Mouse (Mus musculus): ENCODE measurements around the gene Lrr1. TPM values are rescaled to one million over a fixed set of nuclear protein-coding genes. Genes with fewer than 3 reads are reported as not detected.
A peak's percentile ranks its signal among the peaks of the same experiment; 100 is the strongest.

The Lrr1 gene
- polyA plus RNA-seq, 1 experiment, result 5.1 TPM

- H3K27me3 ChIP-seq (ENCODE audit: control insufficient read depth, insufficient read depth, insufficient read length), result no peaks in the 10 kb centered on the region
- H3ac ChIP-seq (ENCODE audit: control insufficient read depth, insufficient read length), result no peak overlapping the region
- H3K79me2 ChIP-seq (ENCODE audit: control insufficient read depth, insufficient read depth), result no peaks in the 10 kb centered on the region
- no peak for TF ChIP-seq USF1 (IDR thresholded peaks at IDR 0.05; ENCODE audit: low read depth)
- TF ChIP-seq TCF3 (IDR thresholded peaks at IDR 0.05; ENCODE audit: insufficient read length, low read depth), result no peak
- no peak for TF ChIP-seq MYOD1 (IDR thresholded peaks at IDR 0.05; ENCODE audit: control insufficient read depth in 1 of 3, insufficient read length in 2 of 3, low read depth in 2 of 3)
- TF ChIP-seq REST (IDR thresholded peaks at IDR 0.05; ENCODE audit: insufficient read depth, insufficient read length), result no peak
- no peak for TF ChIP-seq E2F4 (IDR thresholded peaks at IDR 0.05; ENCODE audit: insufficient read depth)
- no peak for TF ChIP-seq POLR2AphosphoS2 (IDR thresholded peaks at IDR 0.05; ENCODE audit: insufficient read length, low read depth)
- no peak overlapping the region for H3K4me2 ChIP-seq (ENCODE audit: low read depth)
- H3K4me3 ChIP-seq, result no peak overlapping the region
- peaks cover 3% of the 10 kb centered on the region for H3K36me3 ChIP-seq (ENCODE audit: control insufficient read depth, insufficient read depth)
Observed at GRCm38 (mm10) chr12:69220613-69221277, 52.1 kb downstream of the Lrr1 start.

- peak within 1 kb of the TSS; percentile 90 for H3K4me2 ChIP-seq (ENCODE audit: low read depth)
- peak within 1 kb of the TSS; percentile 48 for H3K4me3 ChIP-seq
- no peaks in the 10 kb centered on the region for H3K79me2 ChIP-seq (ENCODE audit: control insufficient read depth, insufficient read depth)
- TF ChIP-seq TCF3 (IDR thresholded peaks at IDR 0.05; ENCODE audit: insufficient read length, low read depth) (no peak), SRF (IDR thresholded peaks at IDR 0.05; ENCODE audit: control insufficient read depth, insufficient read length, low read depth) (no peak), POLR2A (IDR thresholded peaks at IDR 0.05; ENCODE audit: insufficient read length, low read depth) (peak; percentile 58), MYOD1 (IDR thresholded peaks at IDR 0.05; ENCODE audit: control insufficient read depth in 1 of 3, insufficient read length in 2 of 3, low read depth in 2 of 3) (no peak), E2F4 (IDR thresholded peaks at IDR 0.05; ENCODE audit: insufficient read depth) (peak; percentile 84)
- H3K36me3 ChIP-seq (ENCODE audit: control insufficient read depth, insufficient read depth), result no peaks in the 10 kb centered on the region
- no peak within 1 kb of the TSS for H3ac ChIP-seq (ENCODE audit: control insufficient read depth, insufficient read length)
- H3K27me3 ChIP-seq (ENCODE audit: control insufficient read depth, insufficient read depth, insufficient read length), result no peaks in the 10 kb centered on the region
Observed at GRCm38 (mm10) chr12:69227776-69228466, 59.3 kb downstream of the Lrr1 start, which contains the start of gene Pole2. Pole2 (minus strand) TSS chr12:69228195.

Other genes starting within 250 kb of the Lrr1 start
- gene Rps29, start 9.6 kb upstream of the Lrr1 start, polyA plus RNA-seq (2012; fragmentation: generic; extraction: Trizol), result 6,498 TPM
- gene Rpl36al, start 15.3 kb downstream of the Lrr1 start, polyA plus RNA-seq (2012; fragmentation: generic; extraction: Trizol), result 880 TPM
- gene Mgat2, start 15.3 kb downstream of the Lrr1 start, polyA plus RNA-seq (2012; fragmentation: generic; extraction: Trizol), result 20.7 TPM
- gene Gm49383, start 28.3 kb downstream of the Lrr1 start, polyA plus RNA-seq (2012; fragmentation: generic; extraction: Trizol), result 2.6 TPM
- 2.6 TPM for gene Dnaaf2, start 29.6 kb downstream of the Lrr1 start, polyA plus RNA-seq (2012; fragmentation: generic; extraction: Trizol)
- 2.6 TPM for gene Gm49384, start 35.5 kb downstream of the Lrr1 start, polyA plus RNA-seq (2012; fragmentation: generic; extraction: Trizol)
- 4.2 TPM for gene Pole2, start 59.4 kb downstream of the Lrr1 start, polyA plus RNA-seq (2012; fragmentation: generic; extraction: Trizol)
- gene Klhdc1, start 72.4 kb downstream of the Lrr1 start, polyA plus RNA-seq (2012; fragmentation: generic; extraction: Trizol), result 8.1 TPM
- 59.9 TPM for gene Klhdc2, start 127.9 kb downstream of the Lrr1 start, polyA plus RNA-seq (2012; fragmentation: generic; extraction: Trizol)
- 6.8 TPM for gene Nemf, start 188.4 kb downstream of the Lrr1 start, polyA plus RNA-seq (2012; fragmentation: generic; extraction: Trizol)
- 71.4 TPM for gene Arf6, start 203.3 kb downstream of the Lrr1 start, polyA plus RNA-seq (2012; fragmentation: generic; extraction: Trizol)
- gene Gm9887, start 203.6 kb downstream of the Lrr1 start, polyA plus RNA-seq (2012; fragmentation: generic; extraction: Trizol), result 2.4 TPM

All from myocyte (in vitro differentiated cells).